Mouse (Mus musculus) cerebellum, adult 11-12 months (tissue): ENCODE measurements around the gene Agl.

ENCODE experiments used
- DNase-seq: peaks from one replicate; pipeline ENCODE4 v3.0.0; 2022

The Agl gene

DNA sequence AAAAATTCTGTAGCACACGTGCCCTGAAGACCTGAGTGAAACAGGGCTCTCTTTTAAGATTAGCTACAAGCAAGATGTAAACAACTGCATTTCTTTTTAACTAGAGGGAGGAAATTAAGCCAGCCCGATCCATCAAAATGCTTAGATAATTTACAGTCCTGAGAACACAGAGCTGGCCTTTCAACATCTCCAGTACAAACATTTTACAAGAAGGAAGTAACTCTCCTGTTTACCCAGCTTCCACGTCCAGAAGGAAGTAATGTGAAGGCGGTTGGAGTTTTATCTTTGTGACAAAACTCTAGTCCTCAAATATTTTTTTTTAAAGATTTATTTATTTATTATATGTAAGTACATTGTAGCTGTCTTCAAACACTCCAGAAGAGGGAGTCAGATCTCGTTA lies 67.9 kb downstream of the Agl start:
- no peak for DNase-seq

DNA sequence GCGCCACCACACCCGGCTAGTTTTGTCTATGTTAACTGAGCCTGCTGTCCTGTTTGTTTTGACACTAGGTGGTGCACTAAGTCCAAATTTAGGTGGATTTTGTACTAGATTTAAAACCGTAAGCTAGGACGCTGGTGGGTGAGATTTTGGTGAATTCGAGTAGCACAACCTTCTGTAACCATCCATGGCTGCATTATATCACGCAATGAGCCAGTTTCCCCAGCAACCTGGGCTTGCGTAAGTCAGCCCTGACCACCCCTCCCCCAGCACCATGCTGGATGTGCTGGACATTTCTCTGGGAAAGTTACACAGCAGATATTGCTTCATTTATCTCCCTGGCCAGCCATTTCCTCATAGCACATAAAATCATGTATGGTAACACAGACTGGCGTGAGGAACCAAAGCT lies 70.6 kb downstream of the Agl start:
- no peak for DNase-seq

GRCm38 (mm10) chr3:116729483-116730174 lies 78.3 kb downstream of the Agl start:
- no peak for DNase-seq

DNA sequence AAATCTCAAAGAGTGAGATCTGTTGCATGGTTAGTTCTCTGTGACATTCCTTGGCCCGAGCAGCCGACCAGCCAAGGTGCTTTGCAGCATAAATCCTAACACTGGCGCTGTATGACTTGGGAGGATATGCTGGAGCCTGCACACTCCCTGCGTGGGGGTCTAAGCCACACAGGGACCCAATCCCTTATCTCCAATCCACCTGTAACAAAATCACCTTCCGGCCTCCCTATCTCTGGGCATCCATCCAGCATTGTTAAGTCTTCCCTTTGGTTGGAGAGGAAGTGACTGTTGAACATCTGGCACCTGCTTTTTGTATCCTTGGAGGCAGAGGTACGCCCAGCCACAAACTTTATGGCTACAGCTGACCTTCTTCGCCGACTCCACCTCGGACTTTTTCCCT lies 81.2 kb downstream of the Agl start:
- DNase-seq: no peak

DNA sequence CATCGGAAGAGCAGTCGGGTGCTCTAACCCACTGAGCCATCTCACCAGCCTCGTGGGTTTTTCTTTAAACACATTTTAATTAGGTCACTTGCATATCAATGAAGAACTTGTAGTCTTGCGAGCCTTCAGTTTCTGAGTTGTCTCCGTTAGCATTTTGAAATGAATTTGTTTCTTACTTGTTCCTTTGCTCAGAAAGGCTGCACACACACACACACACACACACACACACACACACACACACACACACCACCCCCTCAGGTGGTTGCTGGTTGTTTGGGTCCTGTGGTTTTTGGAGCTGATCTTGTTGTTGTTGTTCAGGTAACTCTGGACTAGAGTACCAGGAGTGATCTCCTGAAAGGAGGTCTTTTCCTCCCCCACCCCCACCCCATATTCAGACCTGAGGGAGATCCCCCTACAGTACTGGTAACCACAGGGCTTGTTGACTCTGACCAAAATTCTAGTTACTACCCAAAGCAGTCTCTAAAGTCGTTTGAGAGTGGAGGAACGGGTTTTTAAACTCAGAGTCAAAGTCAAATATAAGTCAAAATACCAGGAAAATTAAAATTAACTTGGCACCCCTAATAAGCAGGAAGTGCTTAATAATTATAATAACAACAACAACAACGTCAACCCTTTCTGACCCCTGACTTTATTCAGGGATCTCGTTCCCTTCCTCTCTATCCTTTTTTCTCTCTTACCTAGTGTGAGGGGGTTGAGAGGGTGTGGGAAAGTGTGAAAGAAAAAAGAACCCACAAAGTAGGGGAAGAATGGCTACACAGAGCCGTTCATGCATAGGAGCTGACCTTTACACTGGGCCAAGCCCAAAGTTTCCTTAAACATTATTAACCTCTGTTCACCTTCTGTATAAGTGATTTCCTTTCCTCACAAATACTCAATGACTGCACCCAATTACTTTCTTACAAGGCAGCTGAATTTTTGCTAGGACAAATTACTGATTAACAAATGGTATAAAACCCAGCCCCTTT lies 84.2 kb downstream of the Agl start:
- no peak for DNase-seq

- no peak for DNase-seq
Measured at GRCm38 (mm10) chr3:116722980-116723379, 85.0 kb downstream of the Agl start.

- DNase-seq: no peak
Measured at GRCm38 (mm10) chr3:116718951-116719350, 89.0 kb downstream of the Agl start.

DNA sequence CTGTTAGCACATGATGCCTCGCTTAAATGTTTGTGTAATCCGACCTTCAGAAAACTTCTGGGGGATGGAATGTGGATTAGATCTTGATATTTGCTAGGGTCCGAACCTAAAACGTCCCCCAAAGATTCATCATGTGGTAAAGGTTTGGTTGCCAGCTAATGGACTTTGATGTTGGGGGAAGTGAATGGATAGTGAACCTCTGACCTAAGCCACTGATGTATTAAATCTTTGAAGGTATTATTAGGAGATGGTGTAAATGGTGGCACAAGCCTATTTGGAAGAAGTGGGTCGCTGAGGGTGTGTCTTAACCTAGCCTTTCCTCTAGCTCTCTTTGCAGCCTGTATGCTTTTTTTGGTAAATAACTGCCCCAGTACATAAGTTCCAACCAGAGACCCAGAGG lies 94.9 kb downstream of the Agl start:
- no peak for DNase-seq

- DNase-seq: no peak
Measured at GRCm38 (mm10) chr3:116712436-116712881, 95.5 kb downstream of the Agl start, which contains the start of gene Slc35a3. Gene Slc35a3, minus strand, starts transcription at chr3:116712831.

GRCm38 (mm10) chr3:116711624-116712435 lies 96.1 kb downstream of the Agl start:
- peak; percentile 77 for DNase-seq

GRCm38 (mm10) chr3:116710941-116711340 lies 97.0 kb downstream of the Agl start:
- peak; percentile 6 for DNase-seq

GRCm38 (mm10) chr3:116705637-116706204 lies 102.2 kb downstream of the Agl start:
- no peak for DNase-seq

- no peak for DNase-seq
Measured at GRCm38 (mm10) chr3:116703835-116704234, 104.1 kb downstream of the Agl start.

DNA sequence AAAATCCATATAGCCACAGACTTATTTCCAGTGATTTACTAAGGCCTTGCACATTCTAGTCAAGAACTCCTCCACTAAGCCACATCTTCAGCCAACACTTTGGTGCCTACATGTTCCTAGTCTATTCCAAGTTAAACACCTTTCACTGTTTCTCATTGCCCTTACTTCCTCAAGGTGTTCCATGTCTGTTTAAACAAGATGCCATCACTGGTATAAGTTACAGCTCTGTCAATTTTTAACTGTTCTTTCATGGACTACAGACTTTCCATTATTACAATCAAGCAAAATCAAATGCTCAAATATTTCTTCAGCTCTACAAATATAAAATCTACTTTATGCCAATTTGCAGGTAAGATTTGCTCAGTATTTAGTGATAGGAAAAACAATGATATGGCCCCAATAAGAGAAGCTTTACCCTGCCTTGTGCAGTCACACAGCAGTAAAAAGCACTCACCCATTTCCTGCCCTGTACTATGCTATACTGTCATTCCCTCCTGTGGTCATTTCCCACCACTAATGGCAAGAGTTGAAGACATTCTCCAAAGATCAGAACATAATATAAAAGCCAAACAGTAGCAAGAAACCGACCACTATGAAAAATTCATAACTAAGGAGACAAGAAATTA lies 105.2 kb downstream of the Agl start:
- no peak for DNase-seq

DNA sequence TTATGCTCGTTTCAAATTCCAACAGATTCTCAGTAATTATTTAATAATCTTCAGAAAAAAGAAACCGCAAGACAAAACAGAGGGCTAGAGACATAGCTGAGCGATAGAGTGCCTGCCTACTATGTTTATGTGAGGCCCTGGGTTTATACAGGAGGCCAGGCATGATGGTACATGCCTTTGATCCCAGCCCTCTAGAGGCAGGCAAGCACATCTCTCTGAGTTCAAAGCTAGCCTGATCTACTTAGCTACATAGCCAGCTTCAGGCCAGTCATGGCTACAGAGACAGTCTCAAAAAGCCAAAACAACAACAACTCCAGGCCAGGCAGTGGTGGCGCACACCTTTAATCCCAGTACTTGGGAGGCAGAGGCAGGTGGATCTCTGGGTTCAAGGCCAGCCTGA lies 106.4 kb downstream of the Agl start:
- no peak for DNase-seq

GRCm38 (mm10) chr3:116698786-116699185 lies 109.2 kb downstream of the Agl start:
- no peak for DNase-seq

DNA sequence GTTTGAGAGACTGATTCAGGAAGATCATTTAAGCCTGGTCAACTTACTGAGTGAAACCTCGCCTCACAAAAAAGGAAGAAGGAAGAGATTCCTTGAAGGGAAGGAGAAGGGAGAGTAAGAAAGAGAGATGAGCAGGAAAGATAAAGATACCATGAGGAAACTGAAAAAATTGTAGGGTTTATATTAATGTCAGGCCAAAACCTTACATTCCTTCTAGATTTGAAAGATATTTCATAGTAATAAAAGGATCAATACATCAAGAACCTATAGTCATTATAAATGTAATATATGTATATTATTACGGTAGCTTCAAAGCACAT lies 112.3 kb downstream of the Agl start:
- no peak for DNase-seq

DNA sequence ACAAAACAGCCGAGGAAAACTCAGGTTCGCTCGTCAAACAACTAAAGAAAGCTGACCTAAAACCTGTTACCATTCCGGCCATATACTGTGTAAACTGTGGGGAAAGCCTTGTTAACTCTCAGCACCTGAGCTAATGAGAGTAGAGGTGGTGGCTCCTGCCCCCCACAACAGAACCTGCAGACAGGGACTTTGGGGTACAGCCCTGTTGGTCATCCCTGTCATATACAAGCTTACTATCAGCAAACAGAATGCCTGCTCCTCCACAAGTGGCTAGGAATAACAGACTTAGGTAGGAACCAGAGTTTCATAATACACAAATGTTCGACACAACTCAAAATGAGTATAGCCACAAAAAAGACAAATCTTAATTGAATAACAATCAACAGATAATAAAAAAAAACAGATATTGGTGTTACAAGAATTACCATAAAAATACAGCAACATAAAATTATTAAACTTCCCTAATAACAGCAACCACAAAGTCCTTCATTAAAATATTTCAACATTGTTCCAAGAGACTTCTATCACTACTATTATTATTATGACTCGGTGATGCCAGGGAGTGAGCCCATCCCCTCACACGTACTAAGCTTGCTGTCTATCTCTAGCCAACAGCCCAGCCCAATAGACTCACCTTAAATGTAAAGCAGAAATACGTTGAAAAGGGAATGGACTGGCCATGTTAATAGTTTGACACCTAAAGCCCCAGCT lies 112.9 kb downstream of the Agl start:
- DNase-seq: no peak

DNA sequence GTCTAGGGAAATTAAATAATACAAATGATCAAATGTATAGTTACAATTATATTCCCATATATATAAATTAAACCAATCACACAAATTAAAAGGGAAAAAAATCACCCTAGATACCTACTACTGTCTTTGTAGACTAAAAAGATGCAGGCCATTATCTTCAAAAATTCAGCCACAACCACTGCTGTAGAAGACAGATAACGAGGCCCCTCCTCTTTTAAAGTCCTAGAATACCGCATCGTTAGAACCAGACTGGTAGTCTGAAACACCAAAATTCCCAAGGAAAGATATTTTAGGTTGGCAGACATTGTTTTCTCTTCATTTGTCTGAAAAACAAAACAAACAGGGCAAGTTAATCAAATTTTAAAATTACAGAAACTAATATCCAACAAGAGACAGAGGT lies 113.7 kb downstream of the Agl start:
- no peak for DNase-seq
